Mouse (Mus musculus) intestine, postnatal 0 days (tissue): ENCODE results near the gene Susd6. TPM values are rescaled to one million over a fixed set of nuclear protein-coding genes. Genes with fewer than 3 reads are reported as not detected.

Experiments
- ATAC-seq: fragments of 200-750 bp; cut with Nextera tagmentation; 2 replicates; pipeline ENCODE4 v1.8.0; 2017; ENCODE audit warnings: mild to moderate bottlenecking, moderate TSS enrichment, moderate library complexity
- H3K27ac ChIP-seq: fragments of 300-500 bp; sonication (generic); 2 replicates; pipeline ENCODE4 v1.5.1; 2014; ENCODE audit warnings: mild to moderate bottlenecking, low read depth, low read length, moderate library complexity
- H3K27me3 ChIP-seq: fragments of 300-500 bp; sonication (generic); replicated peaks from 2 replicates; pipeline ENCODE4 v1.6.1; 2014; ENCODE audit warnings: low read length, mixed read lengths; ENCODE audit not compliant: control insufficient read depth, insufficient read depth
- H3K36me3 ChIP-seq: fragments of 300-500 bp; sonication (generic); 2 replicates; pipeline ENCODE4 v1.6.1; 2014; ENCODE audit warnings: mild to moderate bottlenecking, moderate library complexity; ENCODE audit not compliant: control insufficient read depth, insufficient read depth
- H3K4me1 ChIP-seq: fragments of 300-500 bp; sonication (generic); replicated peaks from 2 replicates; pipeline ENCODE4 v1.6.1; 2014; ENCODE audit warnings: antibody characterized with exemption, low read length, mixed read lengths; ENCODE audit not compliant: control insufficient read depth, insufficient read depth
- H3K4me2 ChIP-seq: fragments of 300-500 bp; sonication (generic); replicated peaks from 2 replicates; pipeline ENCODE4 v1.6.1; 2014; ENCODE audit warnings: low read depth, mild to moderate bottlenecking, moderate library complexity
- H3K4me3 ChIP-seq: fragments of 300-500 bp; sonication (generic); 2 replicates; pipeline ENCODE4 v1.5.1; 2014; ENCODE audit warnings: low read depth, low read length
- H3K9ac ChIP-seq: fragments of 300-500 bp; sonication (generic); 2 replicates; pipeline ENCODE4 v1.6.1; 2014; ENCODE audit warnings: mild to moderate bottlenecking, low read depth, low read length
- H3K9me3 ChIP-seq: fragments of 300-500 bp; sonication (generic); 2 replicates; pipeline ENCODE4 v1.6.1; 2016; ENCODE audit warnings: mixed run types; ENCODE audit not compliant: control insufficient read depth
- CTCF ChIP-seq: sonication (generic); IDR thresholded peaks from 2 replicates; pipeline ENCODE4 v1.5.1; 2016; ENCODE audit warnings: low read depth, mild to moderate bottlenecking, control low read depth, antibody characterized with exemption, moderate library complexity
- WGBS: fragments of 180-500 bp; shearing (Covaris S2); extraction: QIAGEN DNeasy Blood & Tissue Kit; methylation state at CpG from one replicate; pipeline ENCODE4 v1.1.7; 2014; 5-methylcytosine and 5-hydroxymethylcytosine counted together
- polyA plus RNA-seq: library from polyadenylated mRNA; unstranded; fragments of >200 nt; fragmentation: Nextera tagmentation; extraction: Ambion mirVana; gene quantifications from 2 replicates; pipeline ENCODE4 v1.2.1, GENCODE M21; 2015

Gene Susd6
- 16.9 and 17.6 TPM in 2 replicates for polyA plus RNA-seq

DNA sequence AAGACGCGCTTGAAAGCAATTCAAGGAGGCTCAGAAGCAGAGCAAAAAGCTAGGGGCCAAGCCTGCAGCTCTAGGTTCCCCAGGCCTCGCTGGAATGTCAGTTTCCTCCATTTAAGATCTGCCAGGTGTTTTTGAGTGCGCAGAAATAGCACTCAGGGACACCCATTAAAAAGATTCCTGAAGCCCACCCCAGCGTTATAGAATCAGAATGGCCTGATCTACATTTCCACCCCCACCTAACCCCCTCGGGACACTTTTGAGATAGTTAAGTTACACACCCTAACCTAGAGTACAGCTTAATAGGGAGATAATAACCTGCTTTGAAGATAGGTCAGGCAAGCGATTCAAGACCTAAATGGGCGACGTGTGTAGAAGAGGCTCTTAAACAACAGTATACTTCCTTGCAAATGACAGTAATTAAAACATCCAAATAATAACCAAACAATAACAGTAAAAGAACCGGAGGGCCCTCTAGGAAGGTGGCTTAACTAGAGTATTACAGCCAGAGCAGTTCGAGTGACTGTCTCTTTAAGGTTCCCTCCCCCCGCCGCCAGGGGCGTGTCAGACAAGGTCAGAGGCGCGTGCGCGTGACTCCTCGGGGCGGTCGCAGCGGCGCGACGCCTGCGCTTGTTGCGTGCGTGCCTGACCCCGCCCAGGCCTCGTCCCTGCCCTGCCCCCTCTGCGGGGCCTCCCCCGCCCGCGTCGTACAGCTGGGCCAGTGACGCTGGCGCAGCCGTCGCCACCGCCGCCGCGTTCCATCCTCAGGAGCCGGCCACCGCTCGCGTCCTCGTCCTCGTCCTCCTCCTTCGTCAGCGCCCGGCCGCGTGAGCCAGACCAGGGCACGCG, at the start of gene Susd6:
TSS of gene Susd6 (plus strand) at position 662 of the 846 bp plus-strand sequence.
- Histone ChIP-seq H3K36me3 (no peaks in the 10 kb centered on the region), H3K27ac (peak within 1 kb of the TSS; percentile 98), H3K4me2 (peak within 1 kb of the TSS; percentile 71), H3K4me1 (peaks cover 16% of the 10 kb centered on the region; the same call in 1 of the 2 replicates), H3K4me3 (peak within 1 kb of the TSS; percentile 91), H3K27me3 (no peaks in the 10 kb centered on the region), H3K9me3 (no peaks in the 10 kb centered on the region), H3K9ac (peak within 1 kb of the TSS; percentile 95)
- TF ChIP-seq CTCF, result peak; percentile 53
- WGBS, result 3% methylated on average over 55 of the region's 56 CpGs
- ATAC-seq, result peak; percentile 96

- no peak for ATAC-seq
- no peaks in the 10 kb centered on the region for H3K9me3 ChIP-seq
- TF ChIP-seq CTCF, result no peak
- H3K27me3 ChIP-seq, result no peaks in the 10 kb centered on the region; the same call in 1 of the 2 replicates
- no peaks in the 10 kb centered on the region for H3K36me3 ChIP-seq
- no peak overlapping the region for H3K4me3 ChIP-seq
- no peak overlapping the region for H3K4me2 ChIP-seq
- H3K27ac ChIP-seq, result no peak overlapping the region
- WGBS, result 81% methylated on average over 1 of the region's 1 CpGs
- no peak overlapping the region for H3K9ac ChIP-seq
- no peaks in the 10 kb centered on the region for H3K4me1 ChIP-seq
Observed at GRCm38 (mm10) chr12:80744614-80745013, 45.7 kb upstream of the Susd6 start.

DNA sequence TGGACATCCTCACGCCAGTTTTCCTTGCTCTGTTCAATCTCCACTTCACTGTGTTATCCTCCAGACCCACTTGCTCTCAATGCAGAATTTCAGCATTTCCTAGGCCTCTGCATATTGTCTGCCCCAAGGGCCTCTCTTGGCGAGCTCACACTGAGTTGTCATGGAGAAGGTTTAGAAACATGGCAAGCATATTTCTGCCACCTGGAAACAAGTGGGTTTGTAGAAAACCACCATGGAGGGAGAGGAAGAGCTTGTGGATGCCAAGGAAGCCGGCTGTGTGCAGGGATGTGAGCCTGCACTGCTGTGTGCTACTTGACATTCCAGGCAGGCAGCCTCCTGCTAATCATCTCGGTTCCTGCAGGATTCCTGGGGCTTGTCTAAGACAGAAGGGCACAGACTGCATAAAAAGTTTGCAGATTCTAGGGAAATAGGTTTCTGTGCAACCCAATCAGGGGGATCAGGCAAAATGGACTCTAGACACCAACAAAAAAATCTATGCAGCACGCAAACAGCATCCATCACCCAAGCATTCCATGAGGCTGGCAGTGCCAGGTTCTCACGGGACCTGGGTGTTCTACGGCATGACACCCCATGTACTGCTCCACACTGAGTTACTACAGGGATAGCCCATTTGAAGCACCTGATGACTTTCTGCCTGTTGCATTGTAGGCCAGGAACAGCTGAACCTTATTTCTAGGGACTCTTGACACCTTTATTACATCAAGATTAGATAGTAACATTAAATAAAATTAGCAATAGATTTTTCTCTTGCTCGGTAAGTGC, 44.1 kb upstream of the Susd6 start:
- Histone ChIP-seq H3K36me3 (no peaks in the 10 kb centered on the region), H3K27ac (no peak overlapping the region), H3K27me3 (0 out of 2 replicates have a peak, but pooled peaks cover 5% of the 10 kb centered on the region), H3K4me3 (no peak overlapping the region), H3K9me3 (no peaks in the 10 kb centered on the region), H3K9ac (no peak overlapping the region), H3K4me1 (no peaks in the 10 kb centered on the region), H3K4me2 (no peak overlapping the region)
- WGBS, result 61% methylated on average over 8 of the region's 8 CpGs
- no peak for TF ChIP-seq CTCF
- ATAC-seq, result no peak

DNA sequence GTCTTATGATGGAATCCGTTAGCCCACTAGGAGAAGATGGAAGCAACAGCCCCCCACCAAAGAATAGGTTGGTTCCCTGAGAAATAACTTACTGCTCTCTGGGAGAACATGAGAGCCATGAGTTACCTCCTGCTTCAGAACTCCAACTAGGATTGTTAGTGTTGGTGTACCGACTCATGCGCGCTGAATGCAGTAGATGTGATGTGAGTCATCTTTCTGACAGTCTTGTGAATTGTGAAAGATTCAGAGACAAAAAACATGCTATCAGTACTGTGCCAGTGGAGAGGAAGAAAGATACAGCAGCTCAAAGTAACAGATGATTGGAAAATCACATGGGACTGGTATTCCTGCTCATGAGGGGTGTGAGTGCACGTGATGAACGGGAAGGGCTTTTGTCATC, 38.8 kb upstream of the Susd6 start:
- no peaks in the 10 kb centered on the region for H3K9me3 ChIP-seq
- no peaks in the 10 kb centered on the region for H3K36me3 ChIP-seq
- no peak for TF ChIP-seq CTCF
- H3K27ac ChIP-seq, result no peak overlapping the region
- 93% methylated on average over 6 of the region's 6 CpGs for WGBS
- no peak overlapping the region for H3K4me2 ChIP-seq
- H3K27me3 ChIP-seq, result peaks cover 15% of the 10 kb centered on the region
- ATAC-seq, result no peak
- no peaks in the 10 kb centered on the region for H3K4me1 ChIP-seq
- H3K4me3 ChIP-seq, result no peak overlapping the region
- no peak overlapping the region for H3K9ac ChIP-seq

- peak; percentile 78 for ATAC-seq
- Histone ChIP-seq H3K4me2 (peak overlapping the region; percentile 96), H3K4me1 (peaks cover 6% of the 10 kb centered on the region), H3K27ac (no peak overlapping the region), H3K4me3 (peak overlapping the region; percentile 56), H3K36me3 (no peaks in the 10 kb centered on the region), H3K9ac (no peak overlapping the region; the same call in 1 of the 2 replicates), H3K9me3 (no peaks in the 10 kb centered on the region), H3K27me3 (peaks cover 54% of the 10 kb centered on the region)
- TF ChIP-seq CTCF, result no peak
- WGBS, result under 1% methylated on average over 102 of the region's 122 CpGs
Observed at GRCm38 (mm10) chr12:80757751-80758558, 32.4 kb upstream of the Susd6 start.
